Mouse (Mus musculus) heart, postnatal 36 days (tissue): ENCODE measurements at regions not wholly inside any gene's neighbourhood (a gene's known extent, or its start where the extent isn't known, plus 50 kb on each side); places are given as distances from the start of the nearest gene placed in this dataset.

Experiments used
- DNase-seq, 2 experiments: peaks; one replicate each; pipeline ENCODE4 v3.0.0; 2021 to 2022
- intact Hi-C: fragments of 180-260 bp; cut with DNase I; formaldehyde crosslinking; loops from one replicate; pipeline ENCODE4 v1.15.1; 2025

- DNase-seq = no peak
- intact Hi-C loops = no loop called here
Measured at GRCm38 (mm10) chr6:117276850-117277249, 108.5 kb downstream of the Cxcl12 start.

- intact Hi-C loops = no loop called here
- no peak for DNase-seq
Measured at GRCm38 (mm10) chr6:117279297-117279696, 111.0 kb downstream of the Cxcl12 start.

GRCm38 (mm10) chr6:117279786-117280411 is 111.6 kb downstream of the Cxcl12 start:
- intact Hi-C loops = no loop called here
- no peak for DNase-seq

GRCm38 (mm10) chr6:117280911-117281310 is 112.6 kb downstream of the Cxcl12 start:
- intact Hi-C loops = no loop called here
- DNase-seq = no peak

GRCm38 (mm10) chr6:117283616-117284015 is 115.3 kb downstream of the Cxcl12 start:
- no peak for DNase-seq
- intact Hi-C loops = no loop called here

- DNase-seq = no peak
- intact Hi-C loops = no loop called here
Measured at GRCm38 (mm10) chr6:117284376-117285106, 116.2 kb downstream of the Cxcl12 start.

- intact Hi-C loops = no loop called here
- no peak for DNase-seq
Measured at GRCm38 (mm10) chr6:117287396-117287795, 119.1 kb downstream of the Cxcl12 start.

GRCm38 (mm10) chr6:117293780-117294465 is 125.6 kb downstream of the Cxcl12 start:
- no peak for DNase-seq
- intact Hi-C loops = no loop called here

- DNase-seq = no peak
- intact Hi-C loops = no loop called here
Measured at GRCm38 (mm10) chr6:117297918-117298317, 129.6 kb downstream of the Cxcl12 start.

- intact Hi-C loops = no loop called here
- peak in 1 of 2 experiments; percentile 11 for DNase-seq
Measured at GRCm38 (mm10) chr6:117299503-117300288, 131.4 kb downstream of the Cxcl12 start.

- no peak for DNase-seq
- intact Hi-C loops = no loop called here
Measured at GRCm38 (mm10) chr6:117303361-117303760, 135.0 kb downstream of the Cxcl12 start.

- intact Hi-C loops = no loop called here
- no peak for DNase-seq
Measured at GRCm38 (mm10) chr6:117305736-117306250, 137.5 kb downstream of the Cxcl12 start.

- intact Hi-C loops = no loop called here
- DNase-seq = no peak
Measured at GRCm38 (mm10) chr6:117308636-117309035, 140.3 kb downstream of the Cxcl12 start.

GRCm38 (mm10) chr6:117312891-117313781 is 144.8 kb downstream of the Cxcl12 start:
- intact Hi-C loops = no loop called here
- DNase-seq = no peak

GRCm38 (mm10) chr6:117313944-117314566 is 145.7 kb downstream of the Cxcl12 start:
- no peak for DNase-seq
- intact Hi-C loops = no loop called here

GRCm38 (mm10) chr6:117323301-117323700 is 155.0 kb downstream of the Cxcl12 start:
- intact Hi-C loops = no loop called here
- DNase-seq = no peak

GRCm38 (mm10) chr6:117323850-117324249 is 155.5 kb downstream of the Cxcl12 start:
- no peak for DNase-seq
- intact Hi-C loops = no loop called here

- intact Hi-C loops = loop anchor here (5.0 kb wide), 1 partner anchor 155 kb away; no protein-coding TSS in a partner anchor
Measured at GRCm38 (mm10) chr6:117326835-117327775, 158.8 kb downstream of the Cxcl12 start.

More at GRCm38 (mm10) chr6:117326835-117327775, 158.8 kb downstream of the Cxcl12 start:
- DNase-seq = no peak
